Mouse (Mus musculus): ENCODE data around the gene Sap30bp. TPM values are rescaled to one million over a fixed set of nuclear protein-coding genes. Genes with fewer than 3 reads are reported as not detected.

Sap30bp gene
- polyA plus RNA-seq, 1 experiment from 2014 or later = 35.8 TPM

GRCm38 (mm10) chr11:115894755-115895520 is 38.1 kb upstream of the Sap30bp start:
- H3K4me1 ChIP-seq (ENCODE audit: control insufficient read depth, insufficient read depth, low read length) = peaks cover 5% of the 10 kb centered on the region; the same call in 1 of the 2 replicates
- H3K9me3 ChIP-seq (ENCODE audit: control insufficient read depth, low read depth, low read length) = no peaks in the 10 kb centered on the region
- no peaks in the 10 kb centered on the region for H3K27me3 ChIP-seq (ENCODE audit: control insufficient read depth, insufficient read depth, low read length)
- WGBS = 66% methylated on average over 14 of the region's 14 CpGs
- H3K27ac ChIP-seq (ENCODE audit: low read length) = no peak overlapping the region
- 0 out of 2 replicates have a peak, but pooled peaks cover 3% of the 10 kb centered on the region for H3K36me3 ChIP-seq (ENCODE audit: control insufficient read depth, insufficient read depth, low read length)
- no peak; the same call in 1 of the 2 replicates for ATAC-seq (ENCODE audit: insufficient number of reproducible peaks, insufficient read depth, low FRiP score, low read depth)
- H3K4me2 ChIP-seq (replicated peaks; ENCODE audit: low read depth, low read length) = no peak overlapping the region
- H3K4me3 ChIP-seq (ENCODE audit: low read depth, low read length) = no peak overlapping the region
- no peak overlapping the region for H3K9ac ChIP-seq (replicated peaks; ENCODE audit: low read depth, low read length)

DNA sequence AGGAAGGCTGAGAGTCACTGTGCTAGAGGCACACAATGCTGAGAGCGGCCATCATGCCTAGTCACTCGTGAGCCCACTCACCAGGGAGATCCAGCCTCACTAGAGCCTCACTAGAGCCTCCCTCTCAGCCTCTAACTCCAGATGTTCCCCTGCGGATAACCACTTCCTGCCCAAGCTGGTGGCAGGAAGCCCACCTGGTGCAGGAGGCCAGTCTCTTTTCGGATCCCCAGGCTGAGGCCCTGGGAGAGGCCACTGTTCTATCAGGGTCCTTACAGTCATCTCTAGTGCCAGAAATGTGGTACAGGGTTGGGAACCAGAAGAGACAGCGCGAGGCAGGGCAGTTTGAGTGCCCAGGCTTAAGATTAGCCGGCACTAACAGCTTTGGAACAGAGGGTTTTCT is 34.6 kb upstream of the Sap30bp start:
- H3K4me3 ChIP-seq (ENCODE audit: low read depth, low read length) = no peak overlapping the region
- H3K4me1 ChIP-seq (ENCODE audit: control insufficient read depth, insufficient read depth, low read length) = peaks cover 15% of the 10 kb centered on the region
- H3K9ac ChIP-seq (replicated peaks; ENCODE audit: low read depth, low read length) = no peak overlapping the region
- no peak overlapping the region for H3K27ac ChIP-seq (ENCODE audit: low read length)
- no peaks in the 10 kb centered on the region for H3K9me3 ChIP-seq (ENCODE audit: control insufficient read depth, low read depth, low read length)
- H3K27me3 ChIP-seq (ENCODE audit: control insufficient read depth, insufficient read depth, low read length) = no peaks in the 10 kb centered on the region
- H3K36me3 ChIP-seq (ENCODE audit: control insufficient read depth, insufficient read depth, low read length) = 0 out of 2 replicates have a peak, but pooled peaks cover 3% of the 10 kb centered on the region
- ATAC-seq (ENCODE audit: insufficient number of reproducible peaks, insufficient read depth, low FRiP score, low read depth) = no peak
- no peak overlapping the region for H3K4me2 ChIP-seq (replicated peaks; ENCODE audit: low read depth, low read length)
- 84% methylated on average over 7 of the region's 7 CpGs for WGBS

GRCm38 (mm10) chr11:115898886-115899285 is 34.2 kb upstream of the Sap30bp start:
- 19% methylated on average over 4 of the region's 4 CpGs for WGBS
- H3K9ac ChIP-seq (replicated peaks; ENCODE audit: low read depth, low read length) = no peak overlapping the region
- no peak overlapping the region for H3K4me3 ChIP-seq (ENCODE audit: low read depth, low read length)
- no peaks in the 10 kb centered on the region for H3K27me3 ChIP-seq (ENCODE audit: control insufficient read depth, insufficient read depth, low read length)
- H3K36me3 ChIP-seq (ENCODE audit: control insufficient read depth, insufficient read depth, low read length) = 0 out of 2 replicates have a peak, but pooled peaks cover 1% of the 10 kb centered on the region
- no peaks in the 10 kb centered on the region for H3K9me3 ChIP-seq (ENCODE audit: control insufficient read depth, low read depth, low read length)
- H3K27ac ChIP-seq (ENCODE audit: low read length) = no peak overlapping the region
- no peak for ATAC-seq (ENCODE audit: insufficient number of reproducible peaks, insufficient read depth, low FRiP score, low read depth)
- H3K4me2 ChIP-seq (replicated peaks; ENCODE audit: low read depth, low read length) = no peak overlapping the region
- H3K4me1 ChIP-seq (ENCODE audit: control insufficient read depth, insufficient read depth, low read length) = peaks cover 20% of the 10 kb centered on the region

GRCm38 (mm10) chr11:115899486-115900266 is 33.4 kb upstream of the Sap30bp start, which contains the start of gene Smim5:
Gene Smim5 (plus strand): TSS chr11:115899966.
- peak; percentile 66 for ATAC-seq (ENCODE audit: insufficient number of reproducible peaks, insufficient read depth, low FRiP score, low read depth)
- Histone ChIP-seq H3K4me3 (ENCODE audit: low read depth, low read length) (no peak within 1 kb of the TSS), H3K4me2 (replicated peaks; ENCODE audit: low read depth, low read length) (no peak within 1 kb of the TSS; the same call in 1 of the 2 replicates), H3K27me3 (ENCODE audit: control insufficient read depth, insufficient read depth, low read length) (no peaks in the 10 kb centered on the region), H3K9ac (replicated peaks; ENCODE audit: low read depth, low read length) (no peak within 1 kb of the TSS), H3K9me3 (ENCODE audit: control insufficient read depth, low read depth, low read length) (no peaks in the 10 kb centered on the region), H3K36me3 (ENCODE audit: control insufficient read depth, insufficient read depth, low read length) (no peaks in the 10 kb centered on the region), H3K4me1 (ENCODE audit: control insufficient read depth, insufficient read depth, low read length) (peaks cover 25% of the 10 kb centered on the region), H3K27ac (ENCODE audit: low read length) (0 out of 2 replicates have a peak within 1 kb of the TSS, but pooled peaks have one; percentile 39)
- WGBS = 28% methylated on average over 16 of the region's 16 CpGs

GRCm38 (mm10) chr11:115900561-115901337 is 32.3 kb upstream of the Sap30bp start:
- H3K27ac ChIP-seq (ENCODE audit: low read length) = no peak overlapping the region
- ATAC-seq (ENCODE audit: insufficient number of reproducible peaks, insufficient read depth, low FRiP score, low read depth) = no peak
- no peak overlapping the region for H3K4me2 ChIP-seq (replicated peaks; ENCODE audit: low read depth, low read length)
- no peaks in the 10 kb centered on the region for H3K36me3 ChIP-seq (ENCODE audit: control insufficient read depth, insufficient read depth, low read length)
- H3K9me3 ChIP-seq (ENCODE audit: control insufficient read depth, low read depth, low read length) = no peaks in the 10 kb centered on the region
- no peaks in the 10 kb centered on the region for H3K27me3 ChIP-seq (ENCODE audit: control insufficient read depth, insufficient read depth, low read length)
- H3K4me1 ChIP-seq (ENCODE audit: control insufficient read depth, insufficient read depth, low read length) = peaks cover 32% of the 10 kb centered on the region
- no peak overlapping the region for H3K9ac ChIP-seq (replicated peaks; ENCODE audit: low read depth, low read length)
- no peak overlapping the region for H3K4me3 ChIP-seq (ENCODE audit: low read depth, low read length)
- WGBS = 71% methylated on average over 8 of the region's 8 CpGs

DNA sequence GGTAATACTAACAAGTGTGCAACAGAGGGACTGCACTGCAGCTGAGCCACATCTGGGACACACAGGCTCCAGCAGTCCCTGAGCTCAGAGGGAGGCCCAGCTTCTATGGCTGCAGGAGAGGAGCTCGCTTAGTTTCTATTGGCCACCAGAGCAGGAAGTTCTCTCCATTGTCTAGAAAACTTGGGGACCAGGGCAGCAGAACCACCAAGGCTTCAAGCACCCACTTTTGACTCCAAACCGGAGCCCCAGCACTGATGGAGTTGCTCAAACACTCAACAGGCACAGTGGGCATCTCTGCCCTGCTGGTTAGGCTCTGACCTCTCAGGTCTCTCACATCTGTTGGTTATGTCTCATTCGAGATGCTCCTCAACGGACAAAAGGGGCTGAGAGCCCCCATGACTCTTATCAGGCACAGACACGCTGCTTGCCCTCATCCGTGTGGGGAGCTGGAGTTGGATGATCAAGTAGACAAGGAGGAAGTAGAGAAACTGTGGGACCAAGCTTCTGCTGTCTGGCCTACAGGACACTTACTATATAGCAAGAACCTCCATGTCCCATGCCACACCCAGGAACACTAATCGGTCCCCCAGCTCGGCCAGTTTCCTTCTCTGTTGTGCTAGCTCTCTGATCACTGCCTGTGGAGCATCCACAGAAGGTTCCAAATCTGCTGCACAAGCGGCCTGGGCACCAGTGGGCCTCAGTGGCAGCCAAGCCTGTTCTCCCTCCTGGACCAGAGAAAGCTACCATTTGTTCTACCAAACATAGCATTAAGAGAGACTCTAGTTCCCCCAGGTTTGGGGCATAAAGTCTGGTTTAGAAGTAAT is 31.5 kb upstream of the Sap30bp start:
- H3K36me3 ChIP-seq (ENCODE audit: control insufficient read depth, insufficient read depth, low read length) = no peaks in the 10 kb centered on the region
- H3K4me3 ChIP-seq (ENCODE audit: low read depth, low read length) = no peak overlapping the region
- H3K4me2 ChIP-seq (replicated peaks; ENCODE audit: low read depth, low read length) = no peak overlapping the region
- H3K9me3 ChIP-seq (ENCODE audit: control insufficient read depth, low read depth, low read length) = no peaks in the 10 kb centered on the region
- no peak overlapping the region for H3K9ac ChIP-seq (replicated peaks; ENCODE audit: low read depth, low read length)
- H3K27me3 ChIP-seq (ENCODE audit: control insufficient read depth, insufficient read depth, low read length) = no peaks in the 10 kb centered on the region
- no peak for ATAC-seq (ENCODE audit: insufficient number of reproducible peaks, insufficient read depth, low FRiP score, low read depth)
- peaks cover 38% of the 10 kb centered on the region for H3K4me1 ChIP-seq (ENCODE audit: control insufficient read depth, insufficient read depth, low read length)
- no peak overlapping the region for H3K27ac ChIP-seq (ENCODE audit: low read length)
- 85% methylated on average over 9 of the region's 9 CpGs for WGBS

- no peaks in the 10 kb centered on the region for H3K9me3 ChIP-seq (ENCODE audit: control insufficient read depth, low read depth, low read length)
- ATAC-seq (ENCODE audit: insufficient number of reproducible peaks, insufficient read depth, low FRiP score, low read depth) = no peak
- H3K36me3 ChIP-seq (ENCODE audit: control insufficient read depth, insufficient read depth, low read length) = no peaks in the 10 kb centered on the region
- peak overlapping the region; percentile 10; the same call in 1 of the 2 replicates for H3K27ac ChIP-seq (ENCODE audit: low read length)
- H3K27me3 ChIP-seq (ENCODE audit: control insufficient read depth, insufficient read depth, low read length) = no peaks in the 10 kb centered on the region
- H3K4me1 ChIP-seq (ENCODE audit: control insufficient read depth, insufficient read depth, low read length) = peaks cover 38% of the 10 kb centered on the region
- no peak overlapping the region for H3K9ac ChIP-seq (replicated peaks; ENCODE audit: low read depth, low read length)
- 81% methylated on average over 5 of the region's 5 CpGs for WGBS
- no peak overlapping the region for H3K4me3 ChIP-seq (ENCODE audit: low read depth, low read length)
- no peak overlapping the region for H3K4me2 ChIP-seq (replicated peaks; ENCODE audit: low read depth, low read length)
Measured at GRCm38 (mm10) chr11:115902177-115902576, 30.9 kb upstream of the Sap30bp start.

All from stomach, embryonic 14.5 days (tissue).